Mouse (Mus musculus): ENCODE measurements around the gene Cenpv. TPM values are rescaled to one million over a fixed set of nuclear protein-coding genes. Genes with fewer than 3 reads are reported as not detected.
"Not testable (repeated sequence)": the region's sequence is repeated elsewhere in the genome, so short reads cannot be mapped to it uniquely, and the experiment has no call there.

Gene Cenpv
- total and polyA plus RNA-seq, 3 experiments = 149 to 2,878 (median 178) TPM

DNA sequence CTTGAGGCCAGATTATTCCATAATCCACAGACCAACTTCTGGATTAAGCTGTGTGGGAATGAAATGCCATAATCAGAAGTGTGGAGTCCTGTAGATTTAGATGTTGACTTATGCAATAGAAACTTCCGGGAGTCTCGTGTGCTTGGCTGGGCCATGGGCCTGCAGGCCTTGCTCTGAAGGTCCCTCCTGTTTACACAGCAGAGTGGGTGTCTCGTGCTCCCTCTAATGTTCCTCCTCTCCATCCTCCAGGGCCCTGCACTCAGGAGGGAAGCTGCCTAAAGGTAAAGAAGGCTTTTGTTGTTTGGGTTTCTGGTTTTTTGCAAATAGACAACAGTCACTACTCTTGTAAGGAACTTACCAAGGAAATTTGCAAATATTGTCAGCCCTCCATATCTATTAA lies 29.5 kb downstream of the Cenpv start:
- Histone ChIP-seq H3K4me3 (ENCODE audit: control insufficient read depth in 1 of 2, insufficient read depth in 1 of 2, low read depth in 2 of 2, low read length in 2 of 2) (no peak overlapping the region), H3K27me3 (ENCODE audit: control insufficient read depth in 1 of 2, insufficient read depth in 2 of 2, low read length in 2 of 2) (no peaks in the 10 kb centered on the region), H3K36me3 (ENCODE audit: control insufficient read depth in 1 of 2, insufficient read depth in 2 of 2, low read length in 2 of 2) (no peaks in the 10 kb centered on the region), H3K79me2 (ENCODE audit: control insufficient read depth, insufficient read depth, low read length, poor library complexity) (no peaks in the 10 kb centered on the region), H3K27ac (ENCODE audit: control insufficient read depth, low read depth, low read length) (no peak overlapping the region), H3K9me3 (replicated peaks; ENCODE audit: insufficient read depth, low read length) (no peaks in the 10 kb centered on the region), H3K9ac (ENCODE audit: control insufficient read depth, low read depth, low read length, poor library complexity, severe bottlenecking) (no peak overlapping the region), H3K4me1 (ENCODE audit: control insufficient read depth in 1 of 2, insufficient read depth in 2 of 2, low read length in 2 of 2) (no peaks in the 10 kb centered on the region)
- TF ChIP-seq POLR2A (IDR thresholded peaks at IDR 0.05; ENCODE audit: control insufficient read depth in 1 of 2, insufficient read depth in 1 of 2, low read depth in 1 of 2, low read length in 2 of 2, poor library complexity in 1 of 2) (no peak), CHD1 (IDR thresholded peaks at IDR 0.05; ENCODE audit: low read depth, low read length) (no peak), MEF2A (IDR thresholded peaks at IDR 0.05; ENCODE audit: extremely low read depth, insufficient replicate concordance, low read depth, low read length, poor library complexity, severe bottlenecking) (no peak), SIN3A (IDR thresholded peaks at IDR 0.05; ENCODE audit: low read length) (no peak), TCF12 (IDR thresholded peaks at IDR 0.05; ENCODE audit: low read depth, low read length) (no peak), MAX (IDR thresholded peaks at IDR 0.05; ENCODE audit: low read length) (no peak), RAD21 (IDR thresholded peaks at IDR 0.05; ENCODE audit: low read depth, low read length) (no peak), MXI1 (IDR thresholded peaks at IDR 0.05; ENCODE audit: low read depth, low read length) (no peak), EP300 (IDR thresholded peaks at IDR 0.05; ENCODE audit: low read depth in 1 of 2, low read length in 2 of 2) (no peak), E2F4 (IDR thresholded peaks at IDR 0.05; ENCODE audit: borderline replicate concordance, low read depth, low read length) (no peak), RCOR1 (IDR thresholded peaks at IDR 0.05; ENCODE audit: low read depth, low read length) (no peak), ZMIZ1 (IDR thresholded peaks at IDR 0.05; ENCODE audit: low read depth, low read length) (no peak), NELFE (IDR thresholded peaks at IDR 0.05; ENCODE audit: low read depth, low read length) (no peak), MAFK (IDR thresholded peaks at IDR 0.05; ENCODE audit: borderline replicate concordance, low read depth, low read length) (no peak), USF2 (IDR thresholded peaks at IDR 0.05; ENCODE audit: borderline replicate concordance in 1 of 2, insufficient read depth in 1 of 2, low read depth in 1 of 2, low read length in 2 of 2) (no peak)
- DNase-seq (ENCODE audit: low read depth, low spot score) = no peak

DNA sequence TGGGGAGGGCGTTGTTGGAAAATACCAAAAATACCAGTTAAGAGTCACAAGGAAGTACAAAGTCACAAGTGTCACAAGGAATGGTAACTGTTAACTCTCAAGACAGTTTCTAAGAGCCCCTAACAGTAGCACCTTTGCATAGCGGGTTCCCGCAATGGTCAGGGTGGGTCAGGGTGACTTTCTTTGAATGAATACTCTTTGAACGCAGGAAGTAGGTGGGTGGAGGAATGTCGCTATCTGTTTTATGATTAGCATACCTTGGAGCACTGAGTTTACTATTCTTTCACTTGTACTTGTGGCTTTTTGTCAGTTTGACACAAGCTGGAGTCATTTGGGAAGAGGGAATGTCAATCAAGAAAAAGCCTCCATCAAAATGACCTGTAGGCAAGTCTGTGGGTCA lies 30.2 kb downstream of the Cenpv start:
- H3K79me2 ChIP-seq (ENCODE audit: control insufficient read depth, insufficient read depth, low read length, poor library complexity); H3K9me3 ChIP-seq (replicated peaks; ENCODE audit: insufficient read depth, low read length); H3K27me3 ChIP-seq (ENCODE audit: control insufficient read depth in 1 of 2, insufficient read depth in 2 of 2, low read length in 2 of 2); H3K36me3 ChIP-seq (ENCODE audit: control insufficient read depth in 1 of 2, insufficient read depth in 2 of 2, low read length in 2 of 2); H3K9ac ChIP-seq (ENCODE audit: control insufficient read depth, low read depth, low read length, poor library complexity, severe bottlenecking); H3K4me1 ChIP-seq (ENCODE audit: control insufficient read depth in 1 of 2, insufficient read depth in 2 of 2, low read length in 2 of 2); H3K27ac ChIP-seq (ENCODE audit: control insufficient read depth, low read depth, low read length); H3K4me3 ChIP-seq (ENCODE audit: control insufficient read depth in 1 of 2, insufficient read depth in 1 of 2, low read depth in 2 of 2, low read length in 2 of 2); DNase-seq (ENCODE audit: low read depth, low spot score): not testable (repeated sequence)

DNA sequence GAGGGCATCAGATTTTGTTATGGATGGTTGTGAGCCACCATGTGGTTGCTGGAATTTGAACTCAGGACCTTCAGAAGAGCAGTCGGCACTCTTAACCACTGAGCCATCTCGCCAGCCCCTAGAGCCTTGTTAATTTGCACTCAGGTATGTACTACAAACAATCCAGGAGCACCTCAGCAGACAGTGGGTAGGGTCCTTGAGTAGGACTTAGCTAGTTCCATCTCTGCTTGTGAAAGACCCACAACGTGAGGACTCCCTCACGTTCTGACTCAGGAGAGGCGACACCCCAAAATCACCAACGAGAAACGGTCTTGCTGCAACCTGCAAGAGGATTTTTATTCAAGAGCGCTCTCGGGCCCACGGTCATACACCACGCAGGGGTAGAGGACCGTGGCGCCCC lies 30.7 kb downstream of the Cenpv start:
- H3K9ac ChIP-seq (ENCODE audit: control insufficient read depth, low read depth, low read length, poor library complexity, severe bottlenecking); H3K79me2 ChIP-seq (ENCODE audit: control insufficient read depth, insufficient read depth, low read length, poor library complexity); H3K36me3 ChIP-seq (ENCODE audit: control insufficient read depth in 1 of 2, insufficient read depth in 2 of 2, low read length in 2 of 2); H3K4me1 ChIP-seq (ENCODE audit: control insufficient read depth in 1 of 2, insufficient read depth in 2 of 2, low read length in 2 of 2); H3K4me3 ChIP-seq (ENCODE audit: control insufficient read depth in 1 of 2, insufficient read depth in 1 of 2, low read depth in 2 of 2, low read length in 2 of 2); H3K9me3 ChIP-seq (replicated peaks; ENCODE audit: insufficient read depth, low read length); DNase-seq (ENCODE audit: low read depth, low spot score); H3K27ac ChIP-seq (ENCODE audit: control insufficient read depth, low read depth, low read length); H3K27me3 ChIP-seq (ENCODE audit: control insufficient read depth in 1 of 2, insufficient read depth in 2 of 2, low read length in 2 of 2): not testable (repeated sequence)

Data from MEL (cell line).